Mouse (Mus musculus) erythroblast, embryonic 14.5 days (primary cell): ENCODE measurements around the gene Ttll6. TPM values are rescaled to one million over a fixed set of nuclear protein-coding genes. Genes with fewer than 3 reads are reported as not detected.

ENCODE experiments used
- H3K27me3 ChIP-seq: 2 replicates; pipeline ENCODE4 v1.6.1; 2012; ENCODE audit warnings: inconsistent platforms; ENCODE audit not compliant: control insufficient read depth
- H3K36me3 ChIP-seq: 2 replicates; pipeline ENCODE4 v1.6.1; 2012; ENCODE audit warnings: mild to moderate bottlenecking, inconsistent platforms; ENCODE audit not compliant: control insufficient read depth
- H3K4me1 ChIP-seq: 2 replicates; pipeline ENCODE4 v1.6.1; 2012; ENCODE audit warnings: inconsistent platforms; ENCODE audit not compliant: control insufficient read depth
- H3K4me3 ChIP-seq: replicated peaks from 2 replicates; pipeline ENCODE3; 2012; ENCODE audit warnings: moderate library complexity, mild to moderate bottlenecking, inconsistent platforms
- H3K9me3 ChIP-seq: 2 replicates; pipeline ENCODE4 v1.6.1; 2012; ENCODE audit warnings: low read length, inconsistent platforms, mixed read lengths; ENCODE audit not compliant: control insufficient read depth
- GATA1 ChIP-seq: IDR thresholded peaks from 2 replicates; pipeline ENCODE4 v1.6.1; 2012; ENCODE audit warnings: low read length, inconsistent platforms, mixed read lengths
- TAL1 ChIP-seq: IDR thresholded peaks from 3 replicates; pipeline ENCODE4 v1.6.1; 2012; ENCODE audit warnings: low read length, inconsistent platforms, mixed read lengths
- polyA plus RNA-seq: library from polyadenylated mRNA; stranded (reverse); fragments of >175 nt; gene quantifications from 2 replicates; pipeline ENCODE4 v1.2.3, GENCODE M21; 2012

The Ttll6 gene
- polyA plus RNA-seq, 1 experiment = not detected

DNA sequence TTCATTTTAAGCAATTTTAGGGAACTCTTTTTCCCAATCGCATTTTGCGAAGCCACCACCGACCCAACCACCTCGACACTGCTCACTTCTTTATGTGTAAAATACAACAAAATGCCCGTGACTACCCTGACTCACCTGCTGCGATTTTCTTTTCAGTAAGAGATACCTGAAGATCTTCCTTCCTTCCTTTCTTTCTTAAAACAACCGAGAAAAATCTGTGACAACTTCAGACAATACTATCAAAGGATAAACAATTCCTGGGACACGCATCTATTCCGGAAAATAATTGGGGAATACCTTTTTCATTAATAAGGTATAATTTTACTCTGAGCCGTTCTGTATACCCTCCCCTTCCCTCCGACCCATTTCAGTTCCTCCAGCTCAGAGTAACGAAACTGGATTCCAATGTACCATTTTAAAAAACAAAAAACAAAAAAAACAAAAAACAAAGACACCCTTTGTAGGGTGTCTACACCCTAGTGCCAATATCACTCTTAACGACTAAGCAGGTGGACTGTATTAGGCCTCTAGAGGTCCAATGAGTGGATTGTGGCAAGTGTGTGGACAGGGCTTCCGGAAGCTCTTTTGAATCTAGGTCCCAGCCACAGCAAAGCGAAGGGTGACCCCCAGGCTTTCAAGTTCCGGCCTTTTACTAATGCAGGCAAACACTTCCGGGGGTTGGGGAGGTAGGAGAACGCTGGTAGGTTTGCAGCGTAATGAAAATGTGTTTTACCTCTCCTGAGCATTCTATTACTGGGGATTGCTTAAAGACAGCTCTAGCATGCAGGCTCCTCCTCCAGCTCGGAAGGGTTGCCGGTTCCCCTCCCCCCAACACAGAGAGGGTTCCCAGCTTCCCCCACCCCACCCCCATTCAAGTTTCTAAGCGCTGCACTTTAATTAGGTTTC lies 65.8 kb downstream of the Ttll6 start:
- Histone ChIP-seq H3K9me3 (no peaks in the 10 kb centered on the region), H3K36me3 (no peaks in the 10 kb centered on the region), H3K4me1 (no peaks in the 10 kb centered on the region), H3K4me3 (no peak overlapping the region), H3K27me3 (peaks cover 100% of the 10 kb centered on the region)
- TF ChIP-seq GATA1 (no peak), TAL1 (no peak)

DNA sequence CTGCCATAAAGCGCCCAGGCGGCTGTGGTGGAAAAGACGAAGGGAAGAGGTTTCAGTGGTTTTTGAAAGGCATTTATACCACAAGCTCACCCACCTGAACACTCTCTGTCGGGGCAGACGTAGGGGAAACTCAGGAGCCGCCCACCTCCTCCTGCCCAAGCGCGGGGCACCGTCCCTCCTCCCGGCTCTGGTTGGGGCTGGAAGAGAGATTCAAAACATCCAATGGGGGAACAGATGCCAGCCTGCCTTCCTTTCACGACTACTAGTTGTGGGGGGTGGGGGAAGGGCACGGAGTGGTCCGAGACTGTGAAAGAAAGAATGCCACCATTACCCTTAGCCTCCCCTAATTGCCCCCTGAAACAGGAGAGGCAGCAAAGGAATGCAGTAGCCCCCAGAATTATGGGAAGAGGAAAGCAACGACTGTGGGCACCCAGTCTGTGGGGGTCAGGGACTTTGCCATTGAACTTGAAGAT lies 66.6 kb downstream of the Ttll6 start:
- H3K4me1 ChIP-seq = no peaks in the 10 kb centered on the region
- H3K27me3 ChIP-seq = peaks cover 100% of the 10 kb centered on the region
- H3K4me3 ChIP-seq = no peak overlapping the region

DNA sequence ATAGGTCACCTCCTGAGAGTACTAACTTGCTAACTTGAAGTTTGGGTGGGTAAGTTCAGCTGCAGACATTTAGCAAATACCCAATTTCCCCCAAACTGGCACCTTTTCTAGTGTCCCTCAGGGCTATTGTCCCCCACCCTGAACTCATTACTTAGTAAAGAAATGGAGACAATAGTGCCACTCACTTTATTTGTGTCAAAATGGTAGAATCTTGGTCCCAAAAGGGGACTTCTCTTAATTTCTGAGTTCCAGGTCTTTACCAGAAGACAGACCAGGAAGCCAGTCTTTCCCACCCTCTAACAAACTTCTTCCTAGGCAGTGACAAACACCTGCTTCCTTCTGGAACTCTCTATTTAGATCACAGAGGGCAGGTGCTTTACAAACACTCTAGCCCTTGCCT lies 68.2 kb downstream of the Ttll6 start:
- H3K9me3 ChIP-seq = no peaks in the 10 kb centered on the region
- H3K36me3 ChIP-seq = no peaks in the 10 kb centered on the region
- H3K27me3 ChIP-seq = peaks cover 100% of the 10 kb centered on the region
- TF ChIP-seq TAL1 = no peak
- TF ChIP-seq GATA1 = no peak
- H3K4me1 ChIP-seq = no peaks in the 10 kb centered on the region
- H3K4me3 ChIP-seq = no peak overlapping the region

More for the DNA sequence above, 66.6 kb downstream of the Ttll6 start:
- H3K9me3 ChIP-seq = no peaks in the 10 kb centered on the region
- TF ChIP-seq GATA1 (no peak), TAL1 (no peak)
- H3K36me3 ChIP-seq = no peaks in the 10 kb centered on the region

DNA sequence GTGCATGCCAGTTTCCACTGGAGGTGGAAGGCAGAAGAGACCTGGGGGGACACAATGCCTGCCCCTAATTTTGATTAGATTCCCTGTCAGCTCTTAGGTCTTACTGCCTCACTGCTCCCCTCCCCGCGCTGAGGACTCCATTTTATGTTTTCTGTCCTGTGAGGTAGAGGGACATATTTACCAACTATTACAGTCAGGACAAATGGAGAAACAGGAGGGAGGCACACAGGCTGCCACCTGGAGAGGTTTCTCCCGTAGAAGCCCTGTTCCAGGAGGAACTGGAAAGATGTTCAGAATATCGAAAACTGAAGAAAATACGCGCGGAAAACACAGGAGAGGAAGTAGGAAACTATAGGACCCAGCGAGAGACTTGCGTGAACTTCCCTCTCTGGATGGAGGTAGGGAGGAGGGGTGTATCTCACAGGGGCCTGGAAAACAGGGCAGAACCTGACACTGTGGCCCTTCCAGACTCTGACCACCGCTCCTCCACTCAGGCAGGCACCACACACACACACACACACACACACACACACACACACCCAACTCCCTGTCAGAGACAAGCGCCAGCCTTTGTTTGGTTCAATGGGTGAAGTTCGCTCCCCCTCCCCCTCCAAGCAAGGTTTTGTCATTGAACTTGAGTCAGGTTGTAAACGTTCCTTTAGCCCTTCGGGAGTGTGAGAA lies 69.0 kb downstream of the Ttll6 start:
- Histone ChIP-seq H3K27me3 (peaks cover 100% of the 10 kb centered on the region), H3K9me3 (no peaks in the 10 kb centered on the region), H3K36me3 (no peaks in the 10 kb centered on the region), H3K4me1 (no peaks in the 10 kb centered on the region), H3K4me3 (no peak overlapping the region)
- TF ChIP-seq GATA1 (no peak), TAL1 (no peak)

DNA sequence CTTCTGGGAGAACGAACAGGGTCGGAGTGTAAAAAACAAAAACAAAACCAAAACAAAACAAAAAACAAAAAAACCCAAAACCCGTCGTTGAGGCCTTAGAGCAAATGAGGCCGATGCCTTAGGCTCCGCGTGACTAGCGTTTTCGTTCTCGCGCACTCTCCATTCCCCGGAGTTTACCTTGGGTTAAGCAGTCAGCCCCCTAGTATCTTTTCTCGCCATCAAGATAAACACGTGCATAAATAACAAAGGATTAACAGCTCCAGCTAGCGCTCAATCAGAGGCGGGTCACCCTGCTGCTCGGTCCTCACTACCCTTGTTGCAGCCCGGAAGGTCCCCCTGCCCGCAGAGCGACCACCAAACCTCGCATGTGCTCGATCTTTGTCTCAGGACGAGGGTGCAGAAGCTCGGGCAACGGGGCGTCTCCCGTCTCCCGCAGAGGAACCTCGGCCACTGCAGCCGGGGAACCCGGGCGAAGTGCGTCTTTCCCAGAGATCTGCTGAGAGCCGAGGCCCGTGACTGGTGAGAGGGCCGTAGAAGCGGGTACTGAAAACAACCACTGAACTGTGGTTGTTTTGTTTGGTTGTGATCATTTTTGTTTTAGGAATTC lies 69.7 kb downstream of the Ttll6 start:
- peaks cover 99% of the 10 kb centered on the region for H3K27me3 ChIP-seq
- H3K9me3 ChIP-seq = no peaks in the 10 kb centered on the region
- no peaks in the 10 kb centered on the region for H3K36me3 ChIP-seq
- no peaks in the 10 kb centered on the region for H3K4me1 ChIP-seq
- TF ChIP-seq TAL1 (no peak), GATA1 (no peak)
- H3K4me3 ChIP-seq = no peak overlapping the region

DNA sequence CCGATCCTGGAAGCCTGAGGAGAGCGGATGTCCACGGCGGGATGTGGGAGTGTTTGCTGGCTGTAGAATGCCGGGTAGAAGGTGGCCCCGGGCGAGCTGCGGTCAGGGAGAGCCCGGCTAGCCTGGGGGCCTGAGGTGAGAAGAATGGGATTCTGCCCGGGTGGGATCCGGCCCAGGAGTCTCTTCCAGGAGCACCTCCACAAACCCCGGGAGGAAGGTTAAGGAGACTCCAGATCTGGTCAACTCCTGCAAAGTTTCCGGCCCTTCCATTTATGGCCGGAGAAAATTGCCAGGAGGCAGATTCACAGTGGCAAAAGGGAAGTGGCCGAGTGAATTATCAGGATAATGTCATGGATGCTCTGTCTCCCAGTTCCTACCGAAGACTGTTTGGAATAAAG lies 70.2 kb downstream of the Ttll6 start:
- Histone ChIP-seq H3K27me3 (peaks cover 96% of the 10 kb centered on the region), H3K4me1 (no peaks in the 10 kb centered on the region), H3K4me3 (no peak overlapping the region), H3K36me3 (no peaks in the 10 kb centered on the region), H3K9me3 (no peaks in the 10 kb centered on the region)
- TF ChIP-seq GATA1 (no peak), TAL1 (no peak)

DNA sequence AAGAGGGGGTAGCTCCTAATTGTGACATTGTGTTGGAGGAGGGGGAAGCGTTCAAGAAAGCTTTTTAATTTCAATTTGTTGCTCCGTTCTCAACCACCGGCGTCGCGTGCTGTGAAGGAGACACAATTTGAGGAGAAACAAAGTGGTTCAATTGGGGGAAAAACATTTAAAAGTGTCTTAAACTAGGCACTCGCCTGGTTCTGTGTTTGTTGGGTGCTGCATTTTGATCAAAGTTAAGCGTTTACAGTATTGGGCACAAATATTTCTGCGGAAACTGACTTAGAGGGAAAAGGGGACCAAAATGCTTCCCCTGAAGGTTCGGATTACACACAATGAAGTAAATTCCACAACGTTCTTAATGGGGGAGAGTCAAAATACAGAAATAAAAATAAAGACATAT lies 70.8 kb downstream of the Ttll6 start:
- Histone ChIP-seq H3K9me3 (no peaks in the 10 kb centered on the region), H3K4me3 (no peak overlapping the region), H3K4me1 (no peaks in the 10 kb centered on the region), H3K36me3 (no peaks in the 10 kb centered on the region), H3K27me3 (peaks cover 95% of the 10 kb centered on the region)
- TF ChIP-seq TAL1 = no peak
- no peak for TF ChIP-seq GATA1

DNA sequence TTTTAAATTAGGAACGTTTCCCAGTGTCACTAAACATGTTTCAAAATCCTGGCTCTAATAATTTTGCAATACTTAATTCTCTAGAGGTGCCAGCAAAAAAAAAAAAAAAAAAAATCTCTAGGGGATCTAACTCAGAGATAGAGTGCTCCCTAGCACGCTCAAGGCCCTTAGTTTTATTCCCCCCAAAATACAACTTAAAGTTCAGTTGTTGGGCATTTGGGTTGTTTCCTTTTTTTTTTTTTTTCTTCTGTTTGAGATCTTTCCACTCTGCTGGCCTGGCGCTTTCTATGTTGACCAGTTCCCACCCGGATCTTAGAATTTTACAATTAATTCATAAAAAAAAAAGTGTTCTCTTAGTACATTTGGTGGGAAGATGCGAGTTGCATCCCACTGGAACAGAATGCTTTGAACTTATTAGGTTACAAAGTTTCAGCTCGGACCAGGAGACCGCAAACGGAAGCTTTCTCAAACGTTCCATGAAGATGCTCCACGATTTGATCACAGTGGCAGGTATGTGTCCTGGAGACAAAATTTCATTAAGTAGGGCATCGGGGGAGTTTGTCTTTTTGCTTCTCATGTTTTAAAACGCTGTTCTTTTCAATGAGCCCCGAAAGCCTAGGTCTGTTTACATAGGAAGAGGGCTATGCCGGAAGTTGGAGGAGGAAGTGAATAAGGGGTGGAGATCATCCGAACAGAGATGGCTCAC lies 72.0 kb downstream of the Ttll6 start:
- Histone ChIP-seq H3K4me1 (no peaks in the 10 kb centered on the region), H3K9me3 (no peaks in the 10 kb centered on the region), H3K27me3 (peaks cover 86% of the 10 kb centered on the region), H3K36me3 (no peaks in the 10 kb centered on the region), H3K4me3 (no peak overlapping the region)
- TF ChIP-seq GATA1 (no peak), TAL1 (no peak)

Other genes starting within 250 kb of the Ttll6 start
- gene B4galnt2, start 218.9 kb upstream of the Ttll6 start, polyA plus RNA-seq = not detected in 2 replicates
- 1.0 and 1.8 TPM in 2 replicates for gene Igf2bp1, start 127.8 kb upstream of the Ttll6 start, polyA plus RNA-seq
- gene Gip, start 109.2 kb upstream of the Ttll6 start, polyA plus RNA-seq = not detected in 2 replicates
- 17.0 and 17.7 TPM in 2 replicates for gene Snf8, start 98.9 kb upstream of the Ttll6 start, polyA plus RNA-seq
- 1.1 and 1.5 TPM in 2 replicates for gene Ube2z, start 68.4 kb upstream of the Ttll6 start, polyA plus RNA-seq
- 12.4 and 31.7 TPM in 2 replicates for gene Atp5g1, start 58.1 kb upstream of the Ttll6 start, polyA plus RNA-seq
- 0.02 TPM in 1 of 2 replicates, not detected in the other for gene Calcoco2, start 21.8 kb upstream of the Ttll6 start, polyA plus RNA-seq
- gene Hoxb13, start 60.5 kb downstream of the Ttll6 start, polyA plus RNA-seq = 0.02 TPM in 2 replicates
- 0.01 TPM in 1 of 2 replicates, not detected in the other for gene Hoxb9, start 137.7 kb downstream of the Ttll6 start, polyA plus RNA-seq
- not detected in 2 replicates for gene Hoxb8, start 148.1 kb downstream of the Ttll6 start, polyA plus RNA-seq
- not detected in 2 replicates for gene Hoxb7, start 152.8 kb downstream of the Ttll6 start, polyA plus RNA-seq
- gene Hoxb6, start 158.7 kb downstream of the Ttll6 start, polyA plus RNA-seq = not detected in 2 replicates
- gene Hoxb5, start 169.6 kb downstream of the Ttll6 start, polyA plus RNA-seq = 0.02 TPM in 1 of 2 replicates, not detected in the other
- not detected in 2 replicates for gene Hoxb4, start 184.5 kb downstream of the Ttll6 start, polyA plus RNA-seq
- 0.01 TPM in 1 of 2 replicates, not detected in the other for gene Hoxb3, start 189.5 kb downstream of the Ttll6 start, polyA plus RNA-seq
- not detected in 2 replicates for gene Hoxb2, start 216.7 kb downstream of the Ttll6 start, polyA plus RNA-seq
- gene Hoxb1, start 232.0 kb downstream of the Ttll6 start, polyA plus RNA-seq = not detected in 2 replicates